Mouse (Mus musculus) spleen, embryonic (tissue): ENCODE results near the gene Acta2.

Source experiments
- CTCF ChIA-PET: fragments of 350-600 bp; sonication (Branson Sonifier 250); formaldehyde crosslinking; loops from one replicate; lab custom pipeline; 2022; lab: Charles Lee

Gene Acta2

DNA sequence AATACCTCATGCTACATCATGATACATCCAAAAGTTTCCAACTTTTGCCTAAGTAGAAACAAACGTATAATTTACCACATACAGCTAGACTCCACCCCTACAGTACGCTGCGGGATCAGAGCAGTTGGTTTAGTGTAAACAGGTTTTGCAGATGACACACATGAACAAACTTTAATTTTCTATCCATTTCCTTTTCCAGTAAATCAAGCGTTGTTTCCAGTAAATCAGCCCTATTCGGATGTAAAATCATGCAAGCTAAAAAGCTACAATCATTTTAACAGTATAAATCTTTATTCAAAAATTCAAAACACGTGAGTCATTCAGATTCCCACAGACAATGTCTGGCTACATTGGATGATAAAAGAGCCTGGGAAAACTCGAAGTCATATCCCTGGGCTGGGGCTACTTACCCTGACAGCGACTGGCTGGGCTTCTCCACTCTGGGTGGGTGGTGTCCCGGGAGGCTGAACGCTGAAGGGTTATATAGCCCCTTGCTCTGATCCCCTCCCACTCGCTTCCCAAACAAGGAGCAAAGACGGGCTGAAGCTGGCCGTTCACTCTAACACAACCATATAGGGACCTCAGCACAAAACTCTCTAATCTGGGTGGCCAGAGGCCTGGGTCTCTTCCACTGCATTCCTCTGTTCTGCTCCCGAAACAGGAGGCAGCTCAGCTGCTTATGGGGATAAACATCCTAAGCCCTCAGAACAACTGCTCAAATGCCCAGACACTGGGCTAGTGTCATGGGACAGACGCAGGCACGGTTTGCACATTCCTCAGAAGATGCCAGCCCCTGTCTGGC, at the start of gene Acta2:
Gene Acta2, minus strand, starts transcription at position 711 of the 802 bp plus-strand sequence.
- CTCF ChIA-PET = no interaction called here

DNA sequence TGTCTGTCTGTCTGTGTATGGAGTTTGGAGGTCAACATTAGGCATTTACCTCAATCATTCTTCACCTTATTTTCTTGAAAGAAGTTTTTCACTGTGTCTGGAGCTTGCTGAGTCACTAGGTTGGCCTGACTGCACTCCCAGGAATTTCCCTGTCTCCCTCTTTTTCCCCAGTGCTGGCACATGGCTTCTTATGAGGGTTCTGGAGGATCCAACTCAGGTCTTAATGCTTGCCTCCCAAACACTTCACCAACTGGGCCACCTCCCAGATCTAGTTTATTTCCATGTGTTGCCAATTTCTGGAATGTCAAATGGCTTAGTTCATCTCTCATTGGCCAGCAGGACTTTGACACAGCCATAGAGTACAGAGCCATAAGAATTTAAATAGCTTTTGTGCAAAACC, 49.5 kb upstream of the Acta2 start:
- CTCF ChIA-PET = interaction anchor here (0.7 kb wide), 1 partner anchor 925 kb away, joined by 21 read pairs; no protein-coding TSS in a partner anchor

DNA sequence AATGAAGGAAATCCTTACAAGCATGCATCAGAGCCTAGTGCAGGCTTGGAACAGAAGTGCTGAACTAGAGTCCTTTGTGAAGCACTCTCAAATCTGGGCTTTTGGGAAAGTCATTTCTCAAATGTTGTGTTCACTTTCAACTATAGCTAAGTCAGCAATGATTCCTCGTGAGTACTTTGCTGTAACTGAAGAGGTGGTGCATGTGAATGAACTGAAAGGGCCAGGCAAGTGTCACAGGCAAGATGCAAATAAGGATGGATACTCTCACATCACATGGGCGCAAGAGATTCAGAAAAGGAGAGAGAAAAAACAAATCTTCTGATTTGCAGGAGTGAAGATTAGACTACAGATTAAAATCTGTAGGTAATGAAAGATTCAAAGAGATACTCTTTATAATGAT, 45.0 kb upstream of the Acta2 start:
- CTCF ChIA-PET = no interaction called here

DNA sequence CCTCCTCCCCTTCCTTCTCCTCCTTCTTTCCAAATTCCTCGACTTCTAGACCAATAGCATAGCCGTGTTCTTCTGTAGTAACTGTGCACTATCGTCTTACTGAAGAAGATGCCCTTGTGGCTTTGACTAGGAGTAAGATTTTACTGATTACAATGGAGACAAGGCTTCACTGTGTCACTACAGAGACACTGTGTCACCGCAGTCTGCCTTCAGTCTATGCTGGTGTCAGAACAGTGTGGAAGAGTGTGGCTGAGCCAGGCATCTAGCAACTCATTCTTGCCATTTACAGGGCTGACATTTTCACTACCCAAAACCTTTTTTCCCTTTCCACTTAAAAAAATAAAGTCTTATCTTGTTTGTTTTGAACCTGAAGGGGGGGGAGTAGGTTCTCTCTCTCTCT, 43.8 kb upstream of the Acta2 start:
- CTCF ChIA-PET = no interaction called here

DNA sequence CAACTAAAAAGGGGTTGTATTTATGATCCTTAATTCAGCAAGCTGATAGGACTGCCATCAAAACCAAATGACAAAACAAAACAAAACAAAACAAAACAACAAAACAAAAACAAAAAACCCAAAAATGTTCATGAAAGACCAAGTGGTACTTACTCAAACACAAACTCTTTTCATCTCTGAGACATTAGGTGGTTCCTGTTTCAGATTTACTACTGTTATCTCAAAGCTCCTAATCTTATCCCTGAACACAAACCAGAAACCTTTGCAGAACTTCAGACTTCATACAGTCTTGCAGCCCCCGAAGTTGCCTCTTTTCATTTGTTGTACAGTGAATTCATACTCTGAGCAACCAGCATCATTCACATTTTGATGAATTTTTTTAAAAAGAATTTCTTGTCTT, 43.1 kb upstream of the Acta2 start:
- CTCF ChIA-PET = no interaction called here

DNA sequence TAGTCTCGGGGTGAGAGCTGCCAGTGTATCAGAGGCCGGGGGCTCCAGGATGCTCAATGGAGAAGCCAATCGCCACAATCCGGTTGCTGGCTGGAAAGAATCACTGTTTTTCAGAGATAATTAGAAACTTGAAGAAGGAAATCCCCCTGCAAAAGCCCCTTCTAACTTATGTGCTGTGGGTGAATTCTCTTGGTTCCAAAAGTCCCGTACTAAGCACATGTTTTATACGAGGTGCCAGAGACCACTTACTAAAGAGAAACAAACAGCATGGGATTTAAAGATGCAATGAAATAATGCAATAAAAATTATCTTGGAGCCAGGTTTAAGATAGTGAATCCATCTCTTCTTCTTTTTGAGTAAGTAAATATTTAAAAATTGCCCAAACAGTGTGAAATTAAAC, 40.1 kb upstream of the Acta2 start:
- CTCF ChIA-PET = no interaction called here

DNA sequence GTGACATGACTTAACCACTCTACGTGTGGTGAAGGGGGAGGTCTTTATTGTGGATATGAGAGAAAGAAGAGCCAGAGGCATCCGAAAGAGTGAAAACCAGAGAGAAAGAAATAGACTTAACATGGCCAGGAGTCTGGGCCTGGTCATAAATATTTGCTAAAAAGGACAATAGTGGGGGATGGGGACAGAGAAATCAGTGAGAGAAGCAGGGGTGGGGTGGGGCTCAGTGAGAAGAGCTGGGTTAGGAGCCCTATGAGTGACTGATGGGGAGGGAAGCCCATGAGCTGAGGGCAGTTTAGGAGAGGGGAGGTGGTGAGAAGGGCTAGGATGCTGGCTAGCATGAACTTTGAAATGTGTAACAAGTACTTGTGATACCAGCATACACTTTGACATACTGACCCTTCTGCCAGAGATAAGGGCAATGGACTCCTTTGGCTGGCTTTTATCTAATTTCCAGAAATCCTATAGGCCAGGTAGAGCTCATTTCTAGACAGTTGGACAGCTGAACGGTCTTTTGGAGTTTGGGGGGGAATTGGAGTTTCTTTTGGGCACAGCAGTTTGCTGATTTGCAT, 38.1 kb upstream of the Acta2 start:
- CTCF ChIA-PET = no interaction called here

DNA sequence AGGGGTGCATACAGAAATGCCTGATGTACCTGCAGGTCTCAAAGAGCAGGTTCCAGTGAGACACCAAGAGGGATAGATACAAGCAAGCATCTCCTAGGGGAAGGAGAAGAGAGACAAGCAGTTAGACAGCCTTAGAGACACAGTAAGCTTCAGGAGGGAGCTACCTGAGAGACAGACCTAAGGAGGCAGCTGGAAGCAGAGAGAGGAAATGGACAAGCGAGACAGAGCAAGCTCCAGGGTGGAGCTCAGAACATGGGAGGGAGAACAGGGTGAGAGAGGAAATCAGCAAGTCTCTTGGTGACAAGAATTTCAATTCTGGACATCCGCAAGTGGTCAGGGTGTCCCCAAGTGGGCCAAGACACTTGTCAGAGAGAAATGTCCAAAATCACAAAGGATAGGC, 37.3 kb upstream of the Acta2 start:
- CTCF ChIA-PET = no interaction called here

DNA sequence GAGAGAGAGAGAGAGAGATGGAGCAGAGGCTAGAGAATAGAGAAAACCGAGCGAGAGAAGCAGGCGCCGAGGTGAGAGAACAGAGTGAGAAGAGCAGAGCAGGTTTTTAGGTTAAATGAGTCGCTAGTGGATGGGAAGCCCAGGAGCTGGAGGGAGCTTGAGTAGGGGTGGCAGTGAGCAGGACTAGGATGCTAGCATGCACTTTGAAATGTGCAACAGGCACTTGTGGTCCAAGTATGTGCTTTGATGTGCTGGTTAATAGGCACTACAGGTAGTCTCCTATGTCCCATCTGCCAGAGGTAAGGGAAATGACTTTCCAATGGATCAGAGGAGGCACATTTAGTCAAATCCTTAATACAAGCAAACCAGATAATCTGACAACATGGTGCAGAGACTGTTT, 36.6 kb upstream of the Acta2 start:
- CTCF ChIA-PET = no interaction called here

DNA sequence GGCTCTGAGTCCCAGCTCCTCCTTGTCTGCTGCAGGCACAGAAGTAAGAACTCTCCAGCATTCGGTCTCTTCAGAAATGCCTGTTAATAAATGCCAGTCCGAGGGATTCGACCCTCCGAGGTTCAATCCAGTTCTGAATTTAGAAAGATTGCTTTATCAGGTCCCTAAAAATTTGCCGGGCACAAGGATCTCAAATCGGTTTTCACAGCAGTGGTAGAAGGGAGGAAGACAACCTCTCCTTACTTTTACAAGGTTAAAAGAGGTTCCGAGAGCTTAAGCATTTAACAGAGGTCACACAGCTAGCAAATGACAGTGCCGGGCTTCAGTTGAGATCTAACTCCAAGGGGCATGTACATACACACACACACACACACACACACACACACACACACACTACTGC, 36.0 kb upstream of the Acta2 start:
- CTCF ChIA-PET = no interaction called here

DNA sequence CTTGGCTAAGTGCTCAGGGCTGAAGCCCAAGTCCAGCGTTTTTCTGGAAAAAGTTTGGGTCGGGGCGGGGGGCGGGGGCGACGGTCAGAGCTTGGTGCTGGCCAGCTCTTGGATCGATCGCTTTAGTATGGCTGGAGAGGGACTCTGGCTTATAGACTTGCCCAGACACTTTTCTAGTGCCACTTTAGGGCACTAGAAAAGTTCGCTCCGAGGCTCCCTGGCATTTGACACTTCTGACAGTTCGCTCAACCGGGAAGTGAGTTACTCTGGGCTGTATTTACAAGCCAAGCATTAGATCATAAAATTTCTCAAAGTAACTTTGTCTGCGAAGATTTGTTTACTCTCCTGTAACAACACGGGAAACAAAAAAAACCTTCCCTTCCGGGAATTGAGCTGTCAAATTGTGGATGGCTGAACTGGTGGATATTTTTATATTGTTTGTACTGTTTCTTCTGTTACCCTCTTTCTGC, 35.5 kb upstream of the Acta2 start:
- CTCF ChIA-PET = no interaction called here

DNA sequence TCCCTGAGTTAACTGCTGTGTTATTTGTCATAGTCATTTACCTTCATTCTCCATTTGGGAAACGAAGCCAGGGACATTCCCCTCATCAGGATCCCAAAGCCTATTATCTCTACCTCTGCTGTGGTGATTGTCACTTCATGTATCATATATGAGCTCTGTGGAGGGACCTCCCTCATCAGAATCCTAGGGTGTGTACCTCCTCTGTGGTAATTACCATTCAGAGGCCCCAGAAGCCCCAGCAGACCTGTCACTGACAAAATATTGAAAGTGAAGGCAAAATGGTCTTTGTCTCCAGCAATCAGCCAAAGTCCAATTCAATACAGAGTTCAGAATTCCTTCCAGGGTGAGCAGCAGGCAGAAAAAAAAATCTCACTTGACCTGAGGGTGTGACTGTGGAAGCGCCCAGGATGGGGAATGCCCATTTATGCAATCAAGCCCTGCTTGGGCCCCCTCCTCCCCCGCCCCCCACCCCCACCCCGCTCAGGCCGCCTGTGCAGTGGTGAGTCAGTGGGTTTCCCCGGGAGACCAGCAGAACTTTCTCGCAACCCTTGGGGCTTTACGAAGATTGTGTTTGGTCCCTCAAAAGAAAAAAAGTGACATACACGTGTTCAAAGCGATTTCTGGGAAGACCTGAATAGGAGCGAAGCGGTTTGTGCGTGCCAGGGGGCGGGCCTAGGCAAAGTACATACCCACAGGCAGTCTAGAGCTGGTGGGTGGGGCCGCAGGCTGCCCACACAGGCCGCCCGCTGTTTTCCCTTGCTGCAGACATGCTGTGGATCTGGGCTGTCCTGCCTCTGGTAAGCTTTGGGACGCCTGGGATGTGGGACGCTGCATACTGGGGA, 34.8 kb upstream of the Acta2 start, which contains the start of gene Fas:
Gene Fas, plus strand, starts transcription at position 719 of the 842 bp plus-strand sequence.
- CTCF ChIA-PET = no interaction called here

DNA sequence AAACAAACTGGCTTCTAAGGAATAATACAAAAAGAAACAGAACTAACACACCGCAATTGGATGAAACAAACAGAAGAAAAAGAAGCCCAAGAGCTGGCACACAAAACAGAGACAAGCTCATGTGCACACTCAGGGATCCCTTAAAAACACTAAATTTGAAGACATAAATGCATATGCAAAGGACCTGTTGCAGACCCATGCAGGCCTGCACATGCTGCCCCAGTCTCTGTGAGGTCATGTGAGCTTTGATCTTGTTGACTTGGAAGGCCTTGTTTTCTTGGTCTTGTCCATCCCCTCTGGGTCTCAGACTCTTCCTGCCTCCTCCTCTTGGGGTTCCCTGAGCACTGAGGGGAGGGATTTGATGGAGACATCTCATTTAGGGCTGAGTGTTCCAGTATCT, 33.3 kb upstream of the Acta2 start:
- CTCF ChIA-PET = interaction anchor here (0.8 to 1.2 kb wide), 2 partner anchors 14 to 45 kb away, joined by 3 read pairs; no protein-coding TSS in a partner anchor

DNA sequence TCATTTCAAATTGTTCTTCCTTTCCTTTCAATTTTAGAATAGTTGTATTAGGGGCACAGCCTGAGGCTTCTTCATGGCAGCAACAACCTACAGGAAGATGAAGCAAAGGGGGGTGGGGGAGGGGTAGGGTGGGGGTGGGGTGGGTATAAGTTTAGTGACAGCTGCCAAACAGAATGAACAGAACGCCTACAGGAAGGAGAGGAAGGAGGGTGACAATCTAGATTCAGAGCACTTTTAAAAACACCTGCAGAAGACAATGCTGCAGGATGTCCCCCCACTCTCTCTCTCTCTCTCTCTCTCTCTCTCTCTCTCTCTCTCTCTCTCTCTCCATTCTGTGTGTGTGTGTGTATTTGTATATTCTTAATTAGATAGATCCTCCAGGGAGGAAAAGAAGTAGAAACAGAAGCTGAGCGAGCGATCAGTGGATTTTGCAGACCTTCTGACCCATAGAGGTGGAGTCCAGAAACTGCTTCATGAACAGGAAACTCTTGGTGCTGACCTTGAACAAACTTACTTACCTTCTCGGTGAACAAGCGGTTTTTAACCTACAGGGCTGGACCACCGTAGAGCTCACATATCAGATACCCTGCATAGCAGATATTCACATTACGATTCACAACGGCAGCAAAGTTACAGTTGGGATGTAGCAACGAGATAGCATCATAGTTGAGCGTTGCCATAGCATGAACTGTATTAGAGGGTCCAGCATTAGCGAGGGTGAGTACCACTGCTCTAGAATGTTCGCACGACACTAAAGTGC, 32.4 kb upstream of the Acta2 start:
- CTCF ChIA-PET = interaction anchor here (0.6 to 0.7 kb wide), 4 partner anchors 20 to 109 kb away, joined by 3 to 6 read pairs (median 4); no protein-coding TSS in a partner anchor

DNA sequence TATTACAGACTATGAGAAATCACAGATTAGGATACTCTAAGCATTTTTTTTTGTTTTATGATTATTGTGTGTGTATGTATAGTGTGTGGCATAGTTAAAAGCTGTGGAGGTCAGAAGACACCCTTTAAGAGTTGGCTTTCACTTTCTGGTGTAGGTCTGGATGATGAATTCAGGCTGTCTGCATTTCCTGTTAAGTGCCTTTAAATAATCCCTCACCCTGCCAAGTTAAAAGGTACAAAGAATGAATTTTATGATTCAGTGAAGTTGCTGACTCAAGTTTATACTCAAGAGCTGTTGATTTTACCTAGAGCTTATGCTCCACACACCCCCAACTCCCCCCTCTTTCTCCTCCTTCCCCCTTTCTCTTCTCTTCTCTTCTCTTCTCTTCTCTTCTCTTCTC, 31.8 kb upstream of the Acta2 start:
- CTCF ChIA-PET = interaction anchor here (0.7 kb wide), 1 partner anchor 19 kb away, joined by 6 read pairs; no protein-coding TSS in a partner anchor

DNA sequence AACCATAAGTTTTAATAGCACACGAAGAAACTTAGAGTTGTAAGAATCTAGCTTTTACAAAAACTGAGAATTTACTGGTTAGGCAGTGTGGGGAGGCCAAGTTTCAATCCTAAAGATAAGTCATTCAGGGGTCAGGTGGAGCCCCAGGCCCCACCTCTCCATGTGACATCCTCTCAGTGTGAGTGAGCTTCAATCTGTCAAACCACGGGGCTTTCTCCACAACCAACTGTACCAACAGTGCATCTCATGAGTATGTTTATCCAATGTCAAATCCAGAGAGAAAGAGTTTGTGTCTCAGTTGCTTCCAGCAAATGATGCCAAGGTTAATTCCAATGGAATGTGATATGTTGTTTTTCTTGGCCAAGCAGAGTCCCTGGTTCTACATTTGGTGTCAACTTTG, 29.4 kb upstream of the Acta2 start:
- CTCF ChIA-PET = no interaction called here

DNA sequence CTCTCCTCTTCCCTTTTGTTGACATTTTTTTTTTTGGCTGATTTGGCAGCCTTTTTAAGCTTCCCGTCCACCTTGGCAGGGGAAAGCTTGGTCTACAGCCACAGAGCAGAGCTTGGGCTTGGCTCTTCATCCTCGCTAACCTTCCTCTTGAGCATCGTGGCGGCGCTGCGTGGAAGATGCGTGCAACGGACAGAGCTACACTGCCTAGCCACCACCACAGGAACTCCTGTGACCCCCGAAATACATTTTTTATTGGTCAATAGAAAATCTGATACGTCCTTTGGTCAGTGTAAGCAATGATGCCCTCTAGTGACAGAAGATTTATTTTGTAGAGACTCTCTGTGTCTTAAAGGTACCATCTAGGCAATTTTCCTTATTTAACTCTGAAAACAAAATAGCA, 29.0 kb upstream of the Acta2 start:
- CTCF ChIA-PET = no interaction called here

DNA sequence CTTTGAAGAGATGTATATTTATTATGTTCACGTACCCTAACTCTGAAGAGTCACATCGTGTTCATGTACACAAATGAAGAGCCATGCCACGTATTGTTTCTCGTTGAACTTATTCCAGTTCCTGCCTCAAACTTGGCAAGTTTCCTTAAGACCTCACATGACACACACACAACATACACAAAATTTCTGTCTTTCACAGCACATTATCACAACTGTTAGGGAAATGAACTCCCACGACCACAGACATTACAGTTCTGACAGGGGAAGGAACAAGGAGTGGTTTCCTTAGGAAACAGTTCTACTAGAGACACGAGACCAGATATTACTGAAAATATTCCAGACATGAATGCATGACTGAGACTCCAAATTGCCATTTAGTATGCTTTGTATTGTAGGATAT, 28.2 kb upstream of the Acta2 start:
- CTCF ChIA-PET = no interaction called here

DNA sequence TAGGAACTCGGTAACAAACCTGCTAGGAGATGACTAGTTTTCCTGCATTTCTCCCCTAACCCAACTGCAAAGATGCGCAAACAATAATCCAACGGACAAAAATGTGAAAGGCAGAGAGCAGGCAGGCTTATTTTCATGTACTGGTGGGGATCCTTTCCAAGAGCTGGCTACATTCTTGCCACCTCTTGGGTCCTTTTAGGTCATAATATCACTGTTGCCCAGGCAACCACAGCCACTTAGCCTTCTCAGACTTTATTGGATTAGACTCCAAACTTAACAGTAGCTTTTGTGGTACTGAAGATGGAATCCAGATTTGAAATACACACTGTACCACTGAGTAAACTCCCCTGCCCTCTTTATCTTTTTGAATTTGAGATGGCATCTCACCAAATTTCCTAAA, 22.7 kb upstream of the Acta2 start:
- CTCF ChIA-PET = no interaction called here

DNA sequence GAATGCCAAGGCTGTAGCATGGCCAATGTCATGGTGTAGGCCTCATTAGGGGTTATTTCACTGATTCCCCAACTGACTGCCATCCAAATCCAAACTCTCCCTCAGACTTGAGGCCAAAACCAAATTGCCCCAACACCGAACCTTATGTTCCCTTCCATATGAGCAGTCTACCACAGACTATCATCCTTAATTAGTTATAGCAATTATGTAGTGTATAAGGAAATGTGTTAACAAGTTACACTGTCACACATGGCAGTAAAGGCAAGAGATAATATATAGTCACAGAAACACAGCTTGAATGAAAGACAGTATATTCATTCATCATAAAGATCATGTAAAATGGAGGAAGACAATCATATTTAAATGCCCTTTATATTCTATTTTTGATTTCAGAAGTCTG, 17.7 kb upstream of the Acta2 start:
- CTCF ChIA-PET = no interaction called here

DNA sequence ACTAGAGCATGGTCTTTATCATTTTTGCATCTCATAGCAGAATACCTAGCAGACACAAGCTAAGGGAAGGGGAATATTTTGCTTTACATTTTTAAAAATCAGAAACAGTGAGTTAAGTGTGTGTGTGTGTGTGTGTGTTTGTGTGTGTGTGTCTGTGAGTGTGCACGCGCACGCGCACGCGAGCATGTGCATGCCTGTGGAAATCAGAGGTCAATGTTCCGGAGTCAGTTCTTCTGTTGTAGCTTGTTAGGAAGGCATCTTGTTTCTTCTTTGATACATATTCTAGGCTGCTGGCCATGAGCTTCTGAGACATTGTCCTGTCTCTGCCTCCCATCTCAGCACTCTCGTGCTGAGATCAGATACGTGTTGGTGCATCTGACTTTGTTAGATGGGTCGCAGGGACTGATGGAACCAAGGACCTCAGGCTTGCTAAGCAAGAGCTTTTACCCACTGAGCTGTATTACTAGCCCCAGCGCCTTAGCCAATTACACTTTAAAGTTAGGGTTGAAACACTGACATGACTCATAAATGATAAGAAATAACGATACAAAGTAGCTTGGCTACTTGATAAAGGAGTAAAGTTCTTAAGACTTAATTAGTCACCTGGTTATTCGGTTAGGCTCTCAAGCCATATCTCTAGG, 15.6 kb upstream of the Acta2 start:
- CTCF ChIA-PET = interaction anchor here (0.9 kb wide), 1 partner anchor 29 kb away, joined by 3 read pairs; no protein-coding TSS in a partner anchor
